Mouse (Mus musculus) CD4-positive, CD25-positive, alpha-beta regulatory T cell, adult 4 months (primary cell): ENCODE measurements around the gene Fam234b. TPM values are rescaled to one million over a fixed set of nuclear protein-coding genes. Genes with fewer than 3 reads are reported as not detected.

ENCODE experiments used
- ATAC-seq: one replicate; pipeline ENCODE4 v1.8.0; 2017
- polyA plus RNA-seq, 2 experiments: library from polyadenylated mRNA; unstranded; fragments of 100-300 nt; shearing (Covaris generic); gene quantifications; one replicate each; pipeline ENCODE4 v1.2.1; 2017

Fam234b gene
- polyA plus RNA-seq, 2 experiments from 2014 or later, result 18.0 to 23.1 TPM

DNA sequence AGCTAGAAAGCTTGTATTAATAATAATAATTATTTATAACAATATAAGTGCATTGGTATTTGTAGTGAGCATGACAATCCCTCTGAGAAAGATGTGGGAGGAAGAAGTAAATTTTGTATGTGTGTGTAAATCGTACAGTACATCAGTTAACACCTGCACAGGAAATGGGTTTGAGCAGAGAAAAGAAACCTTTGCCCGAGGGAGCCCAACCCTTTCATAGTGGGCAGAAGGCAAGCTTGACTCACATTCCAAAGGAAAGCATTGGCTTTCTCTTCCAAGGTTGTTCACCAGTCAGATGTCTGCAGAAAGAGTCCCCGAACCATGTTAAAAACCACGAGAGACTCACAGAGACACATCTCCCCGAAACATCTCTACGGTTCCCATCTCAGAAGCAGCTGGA is 75.3 kb downstream of the Fam234b start:
- ATAC-seq, result no peak

DNA sequence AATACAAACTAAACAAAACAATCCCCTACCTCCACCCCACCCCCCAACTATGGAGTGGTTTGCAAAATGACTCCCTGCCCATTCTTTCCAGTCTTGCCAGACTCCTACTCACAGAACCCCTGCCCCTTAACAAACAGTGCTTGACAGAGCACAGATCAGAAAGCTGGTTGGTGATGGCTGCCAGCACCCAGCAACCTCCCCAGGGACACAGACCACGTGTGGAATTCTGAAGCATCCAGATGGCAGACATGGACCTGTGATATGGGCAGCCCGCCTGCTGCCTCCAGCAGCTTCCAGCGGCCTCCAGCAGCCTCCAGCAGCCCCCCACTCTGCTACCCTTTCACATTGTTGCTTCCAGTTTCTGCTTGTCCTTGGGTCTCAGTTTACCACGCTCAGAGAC is 77.5 kb downstream of the Fam234b start:
- no peak for ATAC-seq

DNA sequence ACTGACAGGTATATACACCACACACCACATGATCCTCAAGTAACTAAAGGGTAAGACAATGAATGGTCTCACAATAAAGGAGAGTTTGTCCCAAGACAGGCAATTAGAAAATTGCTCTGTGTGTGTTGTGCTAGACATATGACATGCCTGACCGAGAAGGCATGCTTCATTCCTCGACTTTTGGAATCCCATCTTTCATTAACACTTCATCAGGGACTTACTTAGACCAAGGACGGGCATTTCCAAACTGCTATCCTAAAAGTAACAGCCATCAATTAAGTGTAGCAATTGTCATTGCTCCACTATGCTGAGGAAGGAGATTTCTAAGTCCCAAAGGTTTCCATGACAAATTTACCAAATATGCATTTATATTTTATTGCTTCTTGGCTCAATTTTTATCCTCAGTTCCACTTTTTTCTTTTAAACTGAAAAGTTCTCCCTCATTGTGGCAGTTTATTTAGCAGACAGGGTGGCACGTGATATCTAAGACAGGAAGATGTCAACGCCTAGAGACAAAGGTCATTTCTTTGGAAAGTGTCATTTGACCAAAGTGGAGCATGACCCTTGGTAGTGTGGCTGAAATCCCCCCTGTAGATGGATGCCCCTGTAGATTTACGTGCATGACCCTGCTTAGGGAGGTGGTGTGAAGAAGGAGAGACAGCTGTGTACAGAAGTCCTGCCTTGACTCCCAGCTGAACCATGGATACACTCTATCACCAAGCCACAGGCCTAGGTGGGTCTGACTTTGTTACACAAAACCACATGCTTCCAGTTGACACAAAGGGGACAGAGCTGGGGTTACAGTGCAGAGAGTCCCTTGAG is 78.9 kb downstream of the Fam234b start:
- ATAC-seq, result no peak

DNA sequence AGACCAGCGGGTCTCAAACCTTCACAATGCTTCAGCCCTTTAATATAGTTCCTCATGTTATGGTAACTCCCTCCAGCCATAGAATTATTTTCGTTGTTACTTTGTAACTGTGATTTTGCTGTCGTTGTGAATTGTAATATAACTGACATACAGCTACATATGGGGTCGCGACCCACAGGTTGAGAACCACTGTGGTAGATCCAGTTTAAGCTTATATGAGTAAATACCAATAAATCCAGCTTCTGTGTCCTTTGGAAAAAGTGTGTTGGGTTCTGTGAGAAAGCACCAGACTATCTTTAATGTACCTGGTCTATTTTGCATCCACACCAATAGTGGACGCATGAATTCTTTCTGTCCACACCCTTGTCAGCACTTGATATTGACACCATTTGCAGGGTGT is 80.5 kb downstream of the Fam234b start:
- no peak for ATAC-seq

DNA sequence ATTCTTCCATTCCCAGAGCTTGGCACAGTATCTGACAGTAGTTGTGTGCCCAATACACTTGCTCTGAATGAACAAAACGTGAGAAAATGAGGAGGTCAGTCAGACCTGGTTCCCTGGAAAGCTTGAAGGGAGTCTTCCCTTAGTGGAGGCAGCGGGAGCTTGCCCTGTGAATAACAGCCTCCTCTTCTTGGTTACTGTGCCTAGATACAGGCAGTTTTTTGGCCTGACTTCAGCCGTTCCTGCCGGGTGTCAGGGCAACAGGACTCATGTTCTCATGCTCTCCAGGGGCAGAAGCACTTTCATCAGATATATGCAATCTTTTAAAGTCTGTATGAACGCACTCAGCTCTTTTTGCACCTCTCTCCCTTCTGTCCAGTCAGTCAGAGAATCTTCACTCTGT is 81.5 kb downstream of the Fam234b start:
- ATAC-seq, result no peak

DNA sequence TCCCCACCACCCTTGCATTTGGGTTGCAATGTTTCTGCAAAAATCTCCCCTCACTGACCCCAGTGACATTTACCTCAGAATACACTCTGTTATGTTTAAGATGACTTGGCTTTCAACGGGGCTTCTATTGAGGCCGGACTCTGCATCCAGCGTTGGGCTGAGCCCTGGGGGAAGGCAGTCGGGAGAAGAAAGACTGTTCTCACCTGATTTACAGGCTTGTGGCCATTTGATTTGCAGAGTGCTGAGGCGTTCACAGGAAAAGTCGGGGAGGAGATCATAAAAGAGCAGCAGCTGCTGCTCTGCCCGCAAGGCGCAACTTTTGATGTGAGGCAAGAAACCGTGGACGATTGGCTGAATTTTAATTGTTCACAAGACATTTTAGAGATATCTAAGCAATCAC is 82.1 kb downstream of the Fam234b start:
- ATAC-seq, result no peak

DNA sequence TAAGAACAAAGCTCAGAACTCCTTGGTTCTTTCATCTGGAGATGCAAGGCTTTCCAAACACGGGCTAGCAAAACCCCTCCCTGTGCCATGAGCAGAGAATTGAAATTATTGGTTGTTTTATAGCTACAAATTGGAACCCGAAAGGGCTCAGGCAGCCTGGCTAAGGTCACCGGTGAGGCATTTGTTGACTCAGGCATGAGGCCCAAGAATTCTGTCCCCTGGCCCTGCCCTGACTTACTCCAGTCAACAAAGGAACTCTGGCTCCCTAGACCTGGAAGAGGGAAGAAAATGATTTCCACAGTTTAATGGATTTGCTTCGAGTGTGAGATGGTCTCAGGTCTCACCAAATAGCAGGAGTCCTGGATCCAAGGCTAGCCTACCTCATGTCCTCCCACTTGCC is 94.6 kb downstream of the Fam234b start:
- ATAC-seq, result no peak

DNA sequence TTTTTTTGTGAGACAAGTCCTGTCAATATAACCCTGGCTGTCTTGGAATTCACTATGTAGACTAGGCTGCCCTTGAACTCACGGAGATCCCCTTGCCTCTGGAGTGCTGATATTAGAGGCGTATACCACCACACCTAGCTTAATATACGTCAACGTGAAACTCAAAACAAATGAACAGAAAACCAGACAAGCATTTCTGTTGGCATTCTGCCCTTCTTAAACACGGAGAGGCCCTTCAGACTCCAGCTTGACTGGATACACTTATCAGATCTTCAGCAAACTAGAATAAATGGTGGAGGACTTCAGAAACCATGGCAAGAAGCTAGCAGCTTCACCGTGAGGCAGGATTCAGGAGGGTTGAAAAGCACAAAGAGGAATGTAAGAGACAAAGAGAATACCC is 96.4 kb downstream of the Fam234b start:
- no peak for ATAC-seq

Other genes with a start within 250 kb of the Fam234b start
- gene Apold1, start 216.3 kb upstream of the Fam234b start, polyA plus RNA-seq, result under 1 TPM; 0.16 to 0.32 TPM
- gene Ddx47, start 186.4 kb upstream of the Fam234b start, polyA plus RNA-seq, result 100 to 1,000 TPM; 167 to 189 TPM
- gene Gprc5a, start 132.3 kb upstream of the Fam234b start, polyA plus RNA-seq, result under 1 TPM; 0.55 to 0.67 TPM
- not detected for gene Gprc5d, start 79.7 kb upstream of the Fam234b start, polyA plus RNA-seq
- 1 to 10 TPM in 1 of 2 experiments, not detected in 1; 1.0 TPM for gene Hebp1, start within 50 bp of the Fam234b start, polyA plus RNA-seq
- gene Gsg1, start 56.4 kb downstream of the Fam234b start, polyA plus RNA-seq, result not detected
- gene Pbp2, start 112.4 kb downstream of the Fam234b start, polyA plus RNA-seq, result not detected
- gene Emp1, start 164.6 kb downstream of the Fam234b start, polyA plus RNA-seq, result under 1 TPM; 0.71 to 0.95 TPM